Comparison of ENCODE assay signal across 9 mouse cellular contexts in genomic region chr6:87334361-87335090, GRCm38 (mm10). TPM values are rescaled to one million over a fixed set of nuclear protein-coding genes. Genes with fewer than 3 reads are reported as not detected.
DNase-seq lines count a peak whose midpoint lies in the region; ATAC-seq and TF ChIP-seq lines count a peak whose summit lies in the region.
"Had no signal": no experiment of that assay in that cellular context is flagged by ENCODE, and none has a peak within 500 bp of the region (broad histone marks: within the 10 kb centered on the region; RNA-seq: fewer than 3 reads in every experiment).

No protein-coding gene starts in this region.

- intact Hi-C loops in heart, postnatal 25 days (cut with DNase I) = loop anchor here (1.0 kb wide), 1 partner anchor 233 kb away; no protein-coding TSS in a partner anchor
- intact Hi-C loops in left cerebral cortex, postnatal 14 days (cut with DNase I) = loop anchor here (1.0 to 5.0 kb wide), 3 partner anchors 42 to 233 kb away; no protein-coding TSS in a partner anchor

- ATAC-seq in embryonic facial prominence, embryonic 14.5 days (ENCODE audit: low read depth) = peak; percentile 65
- no peak for ATAC-seq in heart, postnatal 0 days (ENCODE audit: insufficient read depth, low read depth)
- no peak for ATAC-seq in midbrain, embryonic 11.5 days (ENCODE audit: low FRiP score)
- no peak for ATAC-seq in erythroid progenitor cell, adult 5-6 weeks (replicated peaks; ENCODE audit: low FRiP score, poor library complexity, severe bottlenecking)

- no peak for TF ChIP-seq CTCF in heart, postnatal 0 days (IDR thresholded peaks at IDR 0.05; ENCODE audit: low read depth)

- H3K9me3 ChIP-seq in embryonic facial prominence, embryonic 14.5 days (ENCODE audit: control insufficient read depth, low read length) = no peaks in the 10 kb centered on the region
- no peaks in the 10 kb centered on the region for H3K9me3 ChIP-seq in heart, postnatal 0 days (replicated peaks; ENCODE audit: control insufficient read depth, low read length)
- H3K9me3 ChIP-seq in midbrain, embryonic 11.5 days (ENCODE audit: control insufficient read depth, low read length) = no peaks in the 10 kb centered on the region

- no peaks in the 10 kb centered on the region for H3K27me3 ChIP-seq in embryonic facial prominence, embryonic 14.5 days (replicated peaks; ENCODE audit: control insufficient read depth, insufficient read depth, low read length)
- H3K27me3 ChIP-seq in heart, postnatal 0 days (ENCODE audit: control insufficient read depth, insufficient read depth, low read length) = peaks cover 23% of the 10 kb centered on the region; the same call in 1 of the 2 replicates
- H3K27me3 ChIP-seq in midbrain, embryonic 11.5 days (ENCODE audit: control insufficient read depth, insufficient read depth, low read length) = no peaks in the 10 kb centered on the region

- peak overlapping the region; percentile 87 for H3K4me3 ChIP-seq in embryonic facial prominence, embryonic 14.5 days (ENCODE audit: low read depth, low read length)
- peak overlapping the region; percentile 59 for H3K4me3 ChIP-seq in heart, postnatal 0 days (ENCODE audit: low read depth, low read length)
- peak overlapping the region; percentile 66 for H3K4me3 ChIP-seq in midbrain, embryonic 11.5 days (ENCODE audit: low read depth, low read length)

- H3K4me1 ChIP-seq in embryonic facial prominence, embryonic 14.5 days (ENCODE audit: control insufficient read depth, insufficient read depth, low read length) = peaks cover 32% of the 10 kb centered on the region
- H3K4me1 ChIP-seq in heart, postnatal 0 days (ENCODE audit: control insufficient read depth, insufficient read depth) = no peaks in the 10 kb centered on the region
- H3K4me1 ChIP-seq in midbrain, embryonic 11.5 days (ENCODE audit: control insufficient read depth, insufficient read depth, low read length) = peaks cover 9% of the 10 kb centered on the region

- no peaks in the 10 kb centered on the region for H3K36me3 ChIP-seq in embryonic facial prominence, embryonic 14.5 days (ENCODE audit: control insufficient read depth, insufficient read depth, low read length)
- no peaks in the 10 kb centered on the region for H3K36me3 ChIP-seq in heart, postnatal 0 days (replicated peaks; ENCODE audit: control insufficient read depth, insufficient read depth, low read length)
- H3K36me3 ChIP-seq in midbrain, embryonic 11.5 days (ENCODE audit: control insufficient read depth, insufficient read depth, low read length) = no peaks in the 10 kb centered on the region

- H3K4me2 ChIP-seq in embryonic facial prominence, embryonic 14.5 days (ENCODE audit: low read depth, low read length) = peak overlapping the region; percentile 83
- H3K4me2 ChIP-seq in heart, postnatal 0 days (ENCODE audit: low read depth, low read length) = peak overlapping the region; percentile 86
- H3K4me2 ChIP-seq in midbrain, embryonic 11.5 days = peak overlapping the region; percentile 82

- peak; percentile 18 to 57 for DNase-seq in heart, adult 18-20 months
- no peak for DNase-seq in heart, postnatal 25 days (ENCODE audit: low spot score)
- peak; percentile 88 for DNase-seq in embryonic facial prominence, embryonic 14.5 days (ENCODE audit: low spot score)
- no peak for DNase-seq in heart, postnatal 0 days (ENCODE audit: low spot score)
- DNase-seq in left cerebral cortex, postnatal 14 days (ENCODE audit: low spot score in 2 of 2) = peak; percentile 59 to 81
- peak; percentile 93 for DNase-seq in midbrain, embryonic 11.5 days (ENCODE audit: low spot score, missing footprints)
- peak; percentile 58 for DNase-seq in telencephalon, adult 2 months (ENCODE audit: low read depth, low spot score)

- peak overlapping the region; percentile 95 for H3K9ac ChIP-seq in embryonic facial prominence, embryonic 14.5 days (ENCODE audit: low read depth, low read length)
- peak overlapping the region; percentile 55 for H3K9ac ChIP-seq in heart, postnatal 0 days (replicated peaks; ENCODE audit: low read depth, low read length)
- H3K9ac ChIP-seq in midbrain, embryonic 11.5 days (ENCODE audit: low read length) = peak overlapping the region; percentile 90

- H3K27ac ChIP-seq in embryonic facial prominence, embryonic 14.5 days (replicated peaks; ENCODE audit: low read depth, low read length) = peak overlapping the region; percentile 96
- H3K27ac ChIP-seq in heart, postnatal 0 days (ENCODE audit: low read depth) = peak overlapping the region; percentile 76
- no peak overlapping the region for H3K27ac ChIP-seq in midbrain, embryonic 11.5 days (ENCODE audit: low read depth, low read length)

- TF ChIP-seq EP300 in heart, postnatal 0 days (IDR thresholded peaks at IDR 0.05; ENCODE audit: low read depth) = no peak

- WGBS in embryonic facial prominence, embryonic 14.5 days = 3% methylated on average over 11 of the region's 11 CpGs
- 37% methylated on average over 11 of the region's 11 CpGs for WGBS in heart, postnatal 0 days
- WGBS in midbrain, embryonic 11.5 days = 11% methylated on average over 11 of the region's 11 CpGs

RNA-seq across cellular contexts. Expression of gene Antxr1, which starts 1.1 kb away (rescaled TPM):
- 1 to 10 TPM; 6.5 to 7.6 TPM for total RNA-seq in heart, adult 18-20 months (2021)
- 10 to 100 TPM in 1 of 2 experiments, 1 to 10 TPM in 1; 9.8 to 11.7 TPM for total RNA-seq in heart, postnatal 25 days (2021)
- 28.6 and 29.1 TPM in 2 replicates for polyA plus RNA-seq in embryonic facial prominence, embryonic 14.5 days (2014; fragmentation: Nextera tagmentation; extraction: Ambion mirVana)
- total RNA-seq in heart, postnatal 0 days (2014; rRNA removed; ENCODE audit: low replicate concordance) = 12.0 and 18.7 TPM in 2 replicates
- 2.6 TPM in 2 replicates for polyA plus RNA-seq in heart, postnatal 0 days (2015; fragmentation: Nextera tagmentation; extraction: Ambion mirVana)
- total RNA-seq in left cerebral cortex, postnatal 14 days (2021) = 10 to 100 TPM; 15.4 to 15.5 TPM
- 4.9 and 5.4 TPM in 2 replicates for polyA plus RNA-seq in midbrain, embryonic 11.5 days (2014; fragmentation: Nextera tagmentation; extraction: Ambion mirVana)
- total RNA-seq in erythroid progenitor cell, adult 5-6 weeks (2015; ENCODE audit: low replicate concordance) = 1.7 and 5.0 TPM in 2 replicates
- total RNA-seq in erythroid progenitor cell, adult 5-6 weeks (2017; ENCODE audit: low replicate concordance) = 0.39 TPM in 1 of 2 replicates, not detected in the other

RNA-seq across cellular contexts. Expression of gene Gkn1, which starts 16.2 kb away (rescaled TPM):
- total RNA-seq in heart, adult 18-20 months (2021) = not detected
- total RNA-seq in heart, postnatal 25 days (2021) = not detected
- 0.28 TPM in 1 of 2 replicates, not detected in the other for polyA plus RNA-seq in embryonic facial prominence, embryonic 14.5 days (2014; fragmentation: Nextera tagmentation; extraction: Ambion mirVana)
- total RNA-seq in heart, postnatal 0 days (2014; rRNA removed; ENCODE audit: low replicate concordance) = not detected in 2 replicates
- polyA plus RNA-seq in heart, postnatal 0 days (2015; fragmentation: Nextera tagmentation; extraction: Ambion mirVana) = not detected in 2 replicates
- under 1 TPM; 0.27 to 0.29 TPM for total RNA-seq in left cerebral cortex, postnatal 14 days (2021)
- not detected in 2 replicates for polyA plus RNA-seq in midbrain, embryonic 11.5 days (2014; fragmentation: Nextera tagmentation; extraction: Ambion mirVana)
- total RNA-seq in erythroid progenitor cell, adult 5-6 weeks (2015; ENCODE audit: low replicate concordance) = not detected in 2 replicates
- not detected in 2 replicates for total RNA-seq in erythroid progenitor cell, adult 5-6 weeks (2017; ENCODE audit: low replicate concordance)
- total RNA-seq: heart, postnatal 14 days had no signal

RNA-seq across cellular contexts. Expression of gene Gkn2, which starts 38.6 kb away (rescaled TPM):
- not detected for total RNA-seq in heart, adult 18-20 months (2021)
- not detected for total RNA-seq in heart, postnatal 25 days (2021)
- not detected in 2 replicates for polyA plus RNA-seq in embryonic facial prominence, embryonic 14.5 days (2014; fragmentation: Nextera tagmentation; extraction: Ambion mirVana)
- not detected in 2 replicates for total RNA-seq in heart, postnatal 0 days (2014; rRNA removed; ENCODE audit: low replicate concordance)
- not detected in 2 replicates for polyA plus RNA-seq in heart, postnatal 0 days (2015; fragmentation: Nextera tagmentation; extraction: Ambion mirVana)
- total RNA-seq in left cerebral cortex, postnatal 14 days (2021) = not detected
- not detected in 2 replicates for polyA plus RNA-seq in midbrain, embryonic 11.5 days (2014; fragmentation: Nextera tagmentation; extraction: Ambion mirVana)
- total RNA-seq in erythroid progenitor cell, adult 5-6 weeks (2015; ENCODE audit: low replicate concordance) = not detected in 2 replicates
- not detected in 2 replicates for total RNA-seq in erythroid progenitor cell, adult 5-6 weeks (2017; ENCODE audit: low replicate concordance)
- total RNA-seq: heart, postnatal 14 days had no signal

RNA-seq across cellular contexts. Expression of gene Gkn3, which starts 54.2 kb away (rescaled TPM):
- 1 to 10 TPM in 1 of 2 experiments, under 1 TPM in 1; 0.74 to 2.0 TPM for total RNA-seq in heart, adult 18-20 months (2021)
- total RNA-seq in heart, postnatal 25 days (2021) = 1 to 10 TPM; 1.1 to 1.5 TPM
- polyA plus RNA-seq in embryonic facial prominence, embryonic 14.5 days (2014; fragmentation: Nextera tagmentation; extraction: Ambion mirVana) = 1.2 TPM in 2 replicates
- 1.7 TPM in 1 of 2 replicates, not detected in the other for total RNA-seq in heart, postnatal 0 days (2014; rRNA removed; ENCODE audit: low replicate concordance)
- 0.68 and 1.3 TPM in 2 replicates for polyA plus RNA-seq in heart, postnatal 0 days (2015; fragmentation: Nextera tagmentation; extraction: Ambion mirVana)
- total RNA-seq in left cerebral cortex, postnatal 14 days (2021) = 1 to 10 TPM; 3.9 TPM
- polyA plus RNA-seq in midbrain, embryonic 11.5 days (2014; fragmentation: Nextera tagmentation; extraction: Ambion mirVana) = 0.42 TPM in 1 of 2 replicates, not detected in the other
- total RNA-seq in erythroid progenitor cell, adult 5-6 weeks (2015; ENCODE audit: low replicate concordance) = not detected in 2 replicates
- not detected in 2 replicates for total RNA-seq in erythroid progenitor cell, adult 5-6 weeks (2017; ENCODE audit: low replicate concordance)

Comparison
In these comparisons a context has a peak if more than half of its experiments do, and no peak if none do; other contexts are left out.
1. DNase-seq: peak in heart, adult 18-20 months (2 of 2), embryonic facial prominence, embryonic 14.5 days (single experiment), left cerebral cortex, postnatal 14 days (2 of 2), midbrain, embryonic 11.5 days (single experiment) and telencephalon, adult 2 months (single experiment); none in heart, postnatal 25 days (single experiment) and heart, postnatal 0 days (single experiment).
2. Peak in every context shown above with its lines, with median percentiles within 50 percentile points of each other: H3K4me2 ChIP-seq, H3K4me3 ChIP-seq and H3K9ac ChIP-seq.